Mouse (Mus musculus) heart, adult 2 months (tissue): ENCODE results near the gene Cip2a.

Source experiments
- CTCF ChIP-seq: fragments of 200-600 bp; IDR thresholded peaks from 2 replicates; pipeline ENCODE4 v1.8.1; 2022; ENCODE audit warnings: antibody characterized with exemption, mild to moderate bottlenecking, moderate library complexity
- EP300 ChIP-seq: fragments of 200-500 bp; IDR thresholded peaks from 2 replicates; pipeline ENCODE4 v1.6.1; 2011; ENCODE audit warnings: low read depth, low read length, control low read depth; ENCODE audit not compliant: insufficient read depth
- POLR2A ChIP-seq: fragments of 200-500 bp; IDR thresholded peaks from 2 replicates; pipeline ENCODE4 v1.6.1; 2011; ENCODE audit warnings: mild to moderate bottlenecking, low read depth, low read length, control low read depth; ENCODE audit not compliant: insufficient read depth

- TF ChIP-seq POLR2A: no peak
- TF ChIP-seq EP300: no peak
- TF ChIP-seq CTCF: no peak
These were observed 8.9 kb upstream of the Cip2a start for GRCm38 (mm10) chr16:48985034-48985627.
